Mouse (Mus musculus): ENCODE measurements around the gene Dlec1. TPM values are rescaled to one million over a fixed set of nuclear protein-coding genes. Genes with fewer than 3 reads are reported as not detected.

The Dlec1 gene
- total RNA-seq, 4 experiments from 2014 or later = 2.2 to 6.6 (median 4.5) TPM

DNA sequence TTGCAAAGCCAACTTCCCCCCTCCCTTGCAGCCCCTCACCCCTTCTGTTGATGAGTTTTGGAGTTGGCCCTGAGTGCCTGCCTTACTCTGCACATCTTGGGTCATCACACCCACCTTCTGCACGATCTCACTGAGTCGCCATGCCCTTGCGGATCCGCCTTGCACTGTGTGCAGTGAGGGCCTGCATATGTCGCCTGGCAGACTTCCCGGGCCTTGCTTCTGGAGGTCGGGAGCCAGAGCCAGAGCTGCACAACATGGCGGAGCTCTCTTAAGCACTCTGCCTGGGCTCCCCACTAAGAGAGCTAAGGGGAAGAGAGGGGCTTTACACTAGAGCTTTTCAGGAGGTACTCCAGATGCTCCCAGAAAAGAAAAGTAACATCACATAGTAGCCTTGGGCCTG lies 42.4 kb downstream of the Dlec1 start:
- no peak for DNase-seq

DNA sequence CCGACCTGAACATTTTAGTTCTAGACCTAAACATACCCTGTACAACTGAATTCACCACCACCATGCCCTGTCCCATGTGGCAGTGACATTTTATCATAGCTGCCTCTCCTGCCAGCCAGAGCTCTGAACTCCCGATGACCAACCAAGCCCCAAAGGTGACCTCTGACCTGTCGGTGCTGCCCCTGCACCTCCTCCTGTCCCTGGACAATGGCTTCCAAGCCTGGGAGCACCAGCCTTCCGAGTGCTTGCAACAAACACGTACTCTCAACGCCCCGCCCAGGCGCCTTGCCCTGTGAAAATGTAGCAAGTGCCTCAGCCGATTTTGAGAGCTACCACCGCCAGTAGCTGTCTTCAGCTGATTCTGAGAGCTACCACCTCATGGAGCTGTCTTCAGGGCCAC lies 42.9 kb downstream of the Dlec1 start:
- DNase-seq = no peak

DNA sequence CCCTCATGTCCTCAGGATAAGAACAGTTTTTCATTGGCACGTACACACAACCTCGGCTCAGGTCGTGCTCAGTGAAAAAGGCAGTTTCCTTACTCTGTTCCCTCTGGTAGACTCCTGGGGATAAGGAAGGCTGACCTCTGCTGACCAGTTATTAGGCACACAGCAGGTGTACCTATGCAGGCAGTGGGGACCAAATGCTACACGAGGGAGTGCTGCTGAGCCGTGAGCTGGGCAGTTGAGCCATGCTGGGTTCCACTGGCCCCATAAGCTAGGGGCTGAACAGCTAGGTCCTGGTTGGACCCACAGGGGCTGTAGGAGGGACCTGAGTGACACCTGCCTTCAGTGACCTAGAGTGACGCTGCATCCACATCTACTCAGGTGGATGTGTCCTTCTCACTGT lies 43.4 kb downstream of the Dlec1 start:
- no peak for DNase-seq

DNA sequence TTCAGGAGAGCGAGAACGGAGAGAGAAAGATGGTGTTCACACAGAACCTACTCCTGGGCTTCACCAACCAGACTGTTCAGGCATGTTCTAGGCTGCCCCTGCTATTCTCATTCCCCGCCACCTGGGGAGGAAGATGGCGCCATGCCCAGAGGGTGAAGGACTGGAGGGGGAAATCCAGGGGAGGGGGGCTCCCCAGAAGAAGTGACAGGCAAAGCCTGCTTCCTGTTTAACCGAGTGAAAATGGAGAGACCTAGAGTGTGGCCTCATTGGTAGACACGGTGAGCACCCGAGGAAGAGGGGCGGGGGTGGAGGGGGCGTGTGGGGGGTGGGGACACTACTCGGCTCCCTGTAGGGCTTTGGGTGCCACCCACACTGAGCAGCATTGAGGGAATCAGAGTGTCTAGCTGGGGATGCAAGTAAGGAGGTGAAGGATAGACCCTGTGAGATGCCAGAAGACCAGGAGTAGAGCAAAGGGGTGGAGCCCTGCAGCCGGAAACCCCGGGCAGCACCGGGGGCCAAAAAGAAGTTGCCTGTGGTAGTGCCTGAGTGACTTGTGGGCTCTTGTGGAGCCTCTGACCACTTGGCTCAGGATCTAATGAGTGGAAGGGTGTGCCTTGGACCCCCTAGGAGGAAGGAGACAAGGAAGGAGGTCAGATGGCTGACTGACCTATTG lies 44.0 kb downstream of the Dlec1 start:
- DNase-seq = no peak

DNA sequence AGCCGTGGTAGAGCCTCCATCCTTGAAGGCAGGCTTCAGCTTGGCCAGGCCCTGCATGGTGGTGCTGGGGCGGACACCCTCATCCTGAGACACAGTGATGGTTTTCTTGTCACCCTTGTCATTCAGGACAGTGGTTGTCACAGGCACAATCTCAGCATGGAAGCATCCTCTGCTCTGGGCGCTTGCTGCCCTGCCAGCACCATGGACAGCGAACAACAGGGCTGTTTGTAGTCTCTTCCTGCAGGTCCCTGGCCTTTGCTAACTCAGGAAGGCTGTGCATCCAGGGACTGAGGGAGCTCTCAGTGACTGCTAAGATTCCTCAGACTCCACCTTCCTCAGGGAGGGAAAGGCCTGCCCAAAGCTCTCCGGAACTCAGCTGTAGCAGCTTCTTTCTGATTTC lies 47.3 kb downstream of the Dlec1 start:
- no peak for DNase-seq

DNA sequence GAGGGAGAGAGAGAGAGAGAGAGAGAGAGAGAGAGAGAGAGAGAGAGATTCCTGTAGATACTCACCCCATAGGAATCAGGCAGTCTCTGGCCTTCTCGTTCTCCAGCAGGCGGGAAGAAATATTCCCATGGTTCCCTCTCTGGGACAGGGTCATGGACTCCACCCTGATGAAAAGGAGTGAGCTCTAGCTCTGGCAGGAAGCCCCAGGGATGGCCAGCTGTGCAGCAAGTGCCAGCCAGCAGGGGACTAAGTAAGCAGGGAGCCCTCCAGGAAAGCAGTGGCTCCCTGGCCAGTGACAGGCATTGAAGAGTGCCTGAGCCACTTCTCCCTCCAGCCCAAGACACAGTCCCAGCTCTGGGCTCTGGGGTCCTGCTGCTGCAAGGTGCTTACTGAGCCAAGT lies 49.5 kb downstream of the Dlec1 start:
- DNase-seq = no peak

DNA sequence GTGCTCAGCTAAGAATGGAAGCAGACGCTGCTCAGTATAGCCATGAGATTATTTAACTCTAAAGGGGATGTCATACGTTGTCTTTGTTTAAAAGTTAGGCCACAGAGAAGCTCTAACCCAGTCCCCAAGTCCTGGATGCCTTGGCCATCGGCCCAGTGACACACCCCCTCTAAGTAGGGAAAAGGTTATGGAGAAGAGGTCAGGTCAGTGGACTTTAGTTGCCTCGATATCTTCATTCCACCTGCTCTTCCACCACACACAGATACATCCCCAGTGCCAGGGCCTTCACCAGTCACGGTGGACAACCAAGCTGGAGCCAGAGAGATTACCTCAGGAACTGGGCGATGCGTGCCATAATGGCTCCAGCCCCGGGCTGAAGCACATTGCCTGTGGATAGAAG lies 53.1 kb downstream of the Dlec1 start:
- no peak for DNase-seq

DNA sequence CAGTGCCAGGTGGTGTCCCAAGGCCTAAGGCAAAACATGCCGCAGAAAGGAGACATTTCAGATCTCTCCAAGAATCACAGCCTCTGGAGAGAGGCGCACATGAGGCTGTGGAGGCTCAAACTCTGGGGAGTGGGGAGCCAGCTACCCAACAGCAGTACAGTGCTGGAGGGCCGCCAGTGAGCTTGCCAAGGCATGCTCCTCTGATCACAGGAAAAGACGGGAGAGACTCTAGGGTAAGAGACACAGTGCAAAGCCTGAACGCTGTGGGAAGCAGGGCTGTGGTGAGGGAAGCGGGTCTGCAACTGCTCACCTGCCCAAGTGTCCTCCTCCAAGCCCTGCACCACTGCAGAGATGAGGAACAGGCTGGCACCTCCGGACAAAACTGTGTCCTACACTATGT lies 53.5 kb downstream of the Dlec1 start:
- DNase-seq = no peak

DNA sequence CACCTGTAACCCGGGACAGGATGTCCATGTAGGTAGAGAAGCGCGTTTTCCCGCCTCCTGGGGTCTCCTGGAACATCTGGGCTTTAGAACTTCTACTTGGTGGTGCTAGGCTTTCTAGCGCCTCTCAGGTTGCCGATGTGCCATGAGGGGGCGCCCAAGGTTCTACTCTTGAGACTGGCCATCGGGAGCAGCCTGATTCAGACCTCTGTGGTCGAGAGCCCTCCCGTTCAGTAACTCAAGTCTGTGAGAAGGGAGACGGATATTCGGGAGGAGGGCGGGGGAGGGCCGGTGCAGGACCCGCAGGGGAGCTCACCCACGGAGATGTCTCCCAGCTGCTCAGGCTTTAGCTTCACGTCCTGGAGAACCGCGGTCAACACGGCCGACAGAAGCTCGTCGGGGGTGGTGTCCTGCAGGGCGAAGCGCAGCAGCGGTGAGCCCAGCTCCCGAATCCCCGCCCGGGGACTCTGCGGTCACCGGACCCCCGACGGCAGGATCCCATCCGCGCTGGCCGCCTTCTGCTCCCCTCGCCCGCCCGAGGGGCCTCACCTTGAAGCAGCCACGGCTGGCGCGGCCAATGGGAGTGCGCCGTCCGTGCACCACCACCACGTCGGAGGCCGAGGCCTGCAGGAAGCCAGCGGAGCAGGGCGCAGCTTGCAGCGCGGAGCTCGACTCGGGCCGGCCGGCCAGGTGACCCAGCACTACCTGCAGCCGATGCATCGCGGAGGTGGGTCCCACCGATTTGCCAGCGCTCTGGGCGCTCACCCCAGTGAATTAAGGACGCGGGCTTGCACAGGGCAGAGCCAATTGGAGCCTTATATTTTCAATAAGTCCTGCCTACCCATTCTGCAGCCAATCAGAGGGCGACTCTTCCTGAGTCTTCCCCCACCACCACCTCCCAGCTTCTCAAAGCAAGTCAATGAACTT lies 54.3 kb downstream of the Dlec1 start, which contains the start of gene Acaa1b:
TSS of gene Acaa1b (minus strand) at position 816 of the 924 bp plus-strand sequence.
- DNase-seq = peak; percentile 55

DNA sequence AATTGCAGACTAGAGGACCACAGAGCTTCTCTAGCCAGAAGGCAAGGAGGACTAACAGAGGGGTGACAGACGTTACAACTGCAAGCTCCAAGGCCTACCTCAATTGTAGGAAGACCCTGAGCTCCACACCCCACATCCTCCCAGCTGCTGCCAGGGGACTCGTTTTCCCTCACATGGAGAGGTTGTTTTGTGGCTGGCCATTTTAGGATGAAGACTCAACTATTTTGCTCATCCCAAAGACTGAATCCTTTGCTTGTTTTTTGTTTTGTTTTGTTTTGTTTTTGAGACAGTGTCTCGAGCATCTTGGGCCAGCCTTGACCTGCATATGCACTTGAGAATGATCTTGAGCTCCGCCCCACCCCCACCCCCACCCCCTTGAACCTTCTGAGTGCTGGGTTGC lies 56.6 kb downstream of the Dlec1 start, which contains the start of gene Gm47289:
TSS of gene Gm47289 (plus strand) at position 301 of the 400 bp plus-strand sequence.
- DNase-seq = no peak

DNA sequence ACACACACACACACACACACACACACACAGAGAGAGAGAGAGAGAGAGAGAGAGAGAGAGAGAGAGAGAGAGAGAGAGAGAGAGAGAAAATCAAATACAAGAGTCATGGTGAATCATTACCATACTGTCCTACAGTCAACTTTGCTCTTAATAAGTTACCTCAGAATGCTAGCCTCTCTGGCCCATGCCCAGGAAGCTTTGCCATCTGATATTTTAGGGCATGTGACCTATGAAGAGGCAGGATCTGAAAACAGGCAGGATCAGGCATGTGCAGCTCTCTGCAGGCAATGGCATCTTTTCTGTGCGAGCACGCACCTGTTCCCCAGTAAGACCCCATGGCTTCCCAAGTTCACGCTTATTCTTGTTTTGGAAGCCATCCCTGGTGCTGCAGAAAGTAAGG lies 58.4 kb downstream of the Dlec1 start:
- DNase-seq = no peak

DNA sequence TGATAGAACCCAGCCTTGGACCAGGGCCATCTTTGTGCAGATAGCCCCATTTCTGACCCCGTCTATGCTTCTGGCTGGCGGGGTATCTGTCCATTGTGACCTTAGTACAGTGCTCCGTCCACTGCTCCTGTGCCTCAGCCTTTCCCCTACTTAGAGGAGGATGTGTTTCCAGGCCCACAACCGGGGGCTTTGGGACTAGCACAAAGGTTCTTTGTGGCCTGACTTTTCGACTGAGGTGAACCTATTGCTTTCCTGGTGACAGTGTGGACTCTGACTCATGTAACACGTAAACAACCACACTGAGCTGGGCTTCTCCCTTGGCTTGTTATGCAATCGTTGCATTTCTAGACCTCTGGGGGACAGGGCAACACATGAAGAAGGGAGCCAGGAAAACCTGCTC lies 62.5 kb downstream of the Dlec1 start:
- DNase-seq = no peak

DNA sequence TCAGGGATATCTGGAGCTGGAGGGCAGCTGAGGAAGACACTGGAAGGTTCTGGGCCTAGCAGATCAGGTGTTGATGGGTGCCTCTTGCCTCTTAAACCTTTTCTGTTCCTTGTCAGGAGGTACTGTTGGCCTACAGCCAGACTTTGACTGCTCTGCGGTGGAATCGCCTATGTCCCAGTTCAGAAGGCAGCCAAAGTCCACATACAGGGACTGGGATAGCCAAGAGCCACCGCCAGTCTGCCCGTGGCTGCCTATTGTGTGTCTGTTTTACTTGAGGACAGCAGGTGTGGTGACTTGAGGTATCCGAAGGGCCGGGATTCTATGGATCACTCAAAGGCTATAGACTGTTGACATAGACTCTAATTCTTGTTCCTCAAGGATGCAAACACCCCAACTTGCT lies 63.3 kb downstream of the Dlec1 start:
- no peak for DNase-seq

DNA sequence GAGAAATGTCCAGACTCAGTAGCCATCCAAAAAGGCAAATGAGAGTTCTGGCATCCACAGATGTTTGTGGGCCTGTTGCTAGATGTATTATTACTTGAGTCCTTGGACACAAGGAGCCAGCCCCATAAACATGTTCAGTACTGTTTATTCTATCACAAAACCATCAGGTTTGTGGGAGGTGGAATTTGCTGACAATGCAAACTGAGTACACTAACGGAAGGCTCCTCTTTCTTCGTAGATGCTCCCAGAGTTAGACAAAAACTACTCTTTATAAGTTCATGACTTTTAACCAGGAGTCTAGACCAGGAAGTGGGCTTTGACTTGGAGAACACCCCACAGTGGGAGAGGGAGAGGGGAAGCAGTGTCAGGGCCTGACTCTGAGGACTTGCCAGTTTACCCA lies 65.3 kb downstream of the Dlec1 start:
- no peak for DNase-seq

DNA sequence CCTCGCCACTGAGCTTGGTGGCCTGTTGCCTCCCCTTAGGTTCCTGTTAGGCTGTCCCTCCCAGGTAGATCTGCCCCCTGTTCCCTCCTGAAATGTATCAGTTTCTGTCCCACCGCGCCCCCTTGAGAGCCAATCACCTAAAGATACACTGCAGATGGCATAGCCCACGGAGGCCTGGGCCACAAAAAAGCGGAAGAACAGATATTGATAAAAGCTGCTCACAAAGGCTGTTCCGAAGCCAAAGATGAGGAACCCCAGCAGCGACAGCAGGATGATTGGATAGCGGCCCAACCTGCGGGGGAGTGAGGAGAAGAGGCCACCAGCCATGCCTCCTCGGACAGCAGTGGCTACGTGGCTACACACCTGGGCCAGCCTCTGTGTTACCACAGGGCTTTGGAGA lies 77.0 kb downstream of the Dlec1 start:
- no peak for DNase-seq

DNA sequence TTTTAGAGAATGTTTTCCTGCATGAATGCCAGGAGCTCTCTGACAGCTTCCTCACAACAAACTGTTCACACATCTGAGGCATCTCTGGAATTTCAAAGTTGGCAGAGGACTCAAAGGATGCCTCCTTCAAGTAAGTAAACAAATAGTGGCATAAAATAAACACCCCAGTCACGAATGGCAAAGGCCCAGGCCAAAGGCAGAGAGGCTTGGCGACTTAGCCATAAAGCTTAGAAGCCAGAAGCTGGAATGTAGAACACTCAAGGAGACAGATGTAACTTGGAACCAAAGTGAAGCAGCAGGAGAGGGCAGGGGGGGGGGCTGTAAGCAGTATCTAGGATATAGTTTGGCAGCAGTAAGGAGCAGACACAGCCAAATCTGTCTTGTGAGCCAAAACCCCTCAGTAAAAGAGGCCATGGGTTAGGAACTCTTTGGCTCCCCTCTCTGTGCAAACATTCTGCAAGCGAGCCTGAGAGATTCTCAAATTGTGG lies 79.0 kb downstream of the Dlec1 start:
- no peak for DNase-seq

DNA sequence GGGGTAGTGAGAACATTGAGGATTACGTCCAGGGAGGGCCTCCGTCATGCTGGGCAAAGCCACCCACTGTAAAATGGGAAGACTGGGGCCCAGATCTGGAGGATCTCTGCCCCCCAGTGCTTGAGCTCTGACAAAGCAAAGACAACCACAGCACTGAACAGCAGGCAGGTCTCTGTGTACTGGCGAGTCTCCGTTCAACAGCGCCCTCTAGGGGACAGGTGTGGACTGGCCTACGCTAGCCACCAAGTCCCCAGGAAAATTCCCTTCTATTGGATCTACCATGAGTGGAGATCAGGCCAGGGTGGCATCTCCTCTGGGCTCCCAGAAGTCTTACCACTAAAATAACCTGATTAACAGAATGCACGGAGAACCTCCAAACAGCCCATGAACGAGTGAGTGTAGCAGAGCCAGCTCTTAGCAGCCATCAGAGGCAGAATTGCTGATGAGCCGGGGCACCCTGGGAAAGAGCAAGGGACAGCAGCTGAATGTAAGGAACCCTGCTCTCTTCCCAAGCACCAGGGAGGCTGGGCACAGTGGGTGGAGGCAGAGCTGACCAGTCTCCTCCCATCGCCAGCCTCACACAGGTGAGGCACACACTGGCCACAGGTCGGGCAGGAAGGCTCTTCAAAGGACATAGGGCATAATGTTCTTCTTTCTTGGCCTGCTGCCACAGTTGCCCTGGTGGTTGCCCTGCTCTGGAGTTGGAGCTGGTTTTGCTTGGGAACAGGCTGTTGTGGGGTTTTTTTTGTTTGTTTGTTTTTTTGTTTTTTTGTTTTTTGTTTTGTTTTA lies 90.1 kb downstream of the Dlec1 start:
- DNase-seq = no peak

Other genes starting within 250 kb of the Dlec1 start
- 10 to 100 TPM; 22.0 to 35.1 (median 28.0) TPM for gene Ctdspl, start 176.0 kb upstream of the Dlec1 start, total RNA-seq (2022)
- 1 to 10 TPM; 2.4 to 4.6 (median 4.4) TPM for gene Vill, start 49.7 kb upstream of the Dlec1 start, total RNA-seq (2022)
- 10 to 100 TPM in 2 of 4 experiments, 1 to 10 TPM in 2; 8.5 to 19.9 (median 13.2) TPM for gene Plcd1, start 9.0 kb upstream of the Dlec1 start, total RNA-seq (2022)
- 10 to 100 TPM in 2 of 4 experiments, 1 to 10 TPM in 2; 5.5 to 13.8 (median 9.8) TPM for gene Acaa1b, start 54.6 kb downstream of the Dlec1 start, total RNA-seq (2022)
- not detected for gene Gm47289, start 56.7 kb downstream of the Dlec1 start, total RNA-seq (2022)
- not detected for gene Slc22a13, start 106.6 kb downstream of the Dlec1 start, total RNA-seq (2022)
- gene Oxsr1, start 219.9 kb downstream of the Dlec1 start, total RNA-seq (2022) = 10 to 100 TPM; 33.7 to 40.6 (median 37.8) TPM
- gene Acaa1a, start 237.2 kb downstream of the Dlec1 start, total RNA-seq (2022) = 100 to 1,000 TPM; 128 to 155 (median 138) TPM
- 10 to 100 TPM; 28.2 to 43.0 (median 31.7) TPM for gene Myd88, start 238.9 kb downstream of the Dlec1 start, total RNA-seq (2022)

All from adrenal gland, adult 8-10 months (tissue).